Mouse (Mus musculus): Measurements from ENCODE around the gene Oxsr1. TPM values are rescaled to one million over a fixed set of nuclear protein-coding genes. Genes with fewer than 3 reads are reported as not detected.
"Not testable (repeated sequence)": the region's sequence is repeated elsewhere in the genome, so short reads cannot be mapped to it uniquely, and the experiment has no call there.

The Oxsr1 gene
- polyA plus RNA-seq, 1 experiment from 2014 or later = 4.8 TPM

DNA sequence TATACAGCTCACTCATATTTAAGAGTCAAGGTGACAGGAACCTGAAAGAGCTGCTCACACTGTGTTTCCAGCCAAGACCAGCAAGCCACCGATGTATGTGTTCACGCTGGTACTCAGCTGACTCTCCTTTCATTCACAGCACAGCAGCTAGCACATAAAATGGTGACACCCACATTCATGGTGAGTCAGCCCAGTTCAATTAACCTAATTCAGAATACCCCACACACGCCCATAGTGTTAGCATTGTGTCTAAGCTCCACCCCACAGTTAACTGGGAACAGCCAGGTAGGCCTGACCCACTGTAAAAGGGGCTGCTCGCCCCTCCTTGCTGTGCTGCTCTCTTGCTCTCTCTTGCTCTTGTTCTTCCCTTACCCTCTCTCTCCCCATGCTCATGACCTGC, 50.7 kb downstream of the Oxsr1 start:
- 73% methylated on average over 4 of the region's 4 CpGs for WGBS (ENCODE audit: insufficient replicate concordance)
- no peak for ATAC-seq (ENCODE audit: insufficient read depth)
- no peak overlapping the region for H3K9ac ChIP-seq
- H3K27ac ChIP-seq (replicated peaks) = no peak overlapping the region
- H3K27me3 ChIP-seq = no peaks in the 10 kb centered on the region
- no peaks in the 10 kb centered on the region for H3K4me1 ChIP-seq (replicated peaks)
- no peak overlapping the region for H3K4me3 ChIP-seq (replicated peaks)
- H3K36me3 ChIP-seq (replicated peaks) = peaks cover 27% of the 10 kb centered on the region
- H3K9me3 ChIP-seq (replicated peaks) = no peaks in the 10 kb centered on the region
- no peak overlapping the region for H3K4me2 ChIP-seq

DNA sequence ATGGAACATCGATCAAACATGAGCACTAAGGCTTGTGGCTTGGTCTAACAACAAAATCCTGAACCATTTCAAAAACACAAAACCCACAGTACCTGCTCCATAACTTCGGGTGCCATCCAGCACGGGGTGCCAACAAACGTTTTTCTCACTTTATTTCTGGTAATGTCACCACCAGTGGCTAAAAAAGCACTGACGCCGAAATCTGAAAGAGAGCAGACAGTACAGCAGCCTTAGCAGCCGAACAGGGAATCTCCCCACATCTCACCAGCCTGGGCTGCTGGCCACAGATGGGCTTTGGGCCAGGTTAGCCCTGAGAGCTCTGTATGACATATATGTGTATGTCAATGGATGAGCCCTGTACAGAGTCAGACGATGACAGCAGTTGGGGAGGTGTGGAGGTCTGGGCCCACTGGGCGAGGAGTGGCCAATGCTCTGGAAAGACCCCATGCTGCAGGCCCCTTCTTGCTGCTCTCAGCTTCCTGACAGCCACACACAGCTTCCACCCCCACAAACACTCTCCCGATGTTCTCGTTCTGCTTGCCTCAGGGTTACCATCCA, 53.6 kb downstream of the Oxsr1 start:
- no peak overlapping the region for H3K4me2 ChIP-seq
- no peak overlapping the region for H3K27ac ChIP-seq (replicated peaks)
- peaks cover 45% of the 10 kb centered on the region for H3K36me3 ChIP-seq (replicated peaks)
- WGBS (ENCODE audit: insufficient replicate concordance) = 82% methylated on average over 11 of the region's 11 CpGs
- H3K4me3 ChIP-seq (replicated peaks) = no peak overlapping the region
- H3K4me1 ChIP-seq (replicated peaks) = no peaks in the 10 kb centered on the region
- no peaks in the 10 kb centered on the region for H3K27me3 ChIP-seq
- H3K9me3 ChIP-seq (replicated peaks) = no peaks in the 10 kb centered on the region
- no peak for ATAC-seq (ENCODE audit: insufficient read depth)
- H3K9ac ChIP-seq = no peak overlapping the region

DNA sequence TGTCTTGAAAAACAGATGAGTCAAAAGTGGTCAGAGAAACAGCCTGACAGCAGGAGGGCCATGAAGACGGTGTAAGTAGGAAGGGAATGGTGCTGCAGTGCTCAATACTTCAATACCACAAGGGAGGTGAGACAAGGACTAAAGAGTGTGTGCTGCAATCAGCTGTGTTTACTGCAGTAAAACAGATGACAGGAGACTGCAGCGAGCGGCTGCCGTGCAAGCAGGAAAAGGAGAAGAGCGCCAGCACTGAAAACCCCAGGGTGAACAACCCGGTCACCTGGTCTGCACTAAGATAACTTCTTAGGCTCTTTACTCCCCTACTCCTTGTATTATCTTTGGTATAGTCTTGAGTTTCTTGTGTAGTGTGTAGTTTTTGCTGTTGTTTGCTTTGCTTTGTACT, 54.1 kb downstream of the Oxsr1 start:
- H3K4me1 ChIP-seq (replicated peaks) = no peaks in the 10 kb centered on the region
- H3K4me3 ChIP-seq (replicated peaks) = no peak overlapping the region
- no peaks in the 10 kb centered on the region for H3K27me3 ChIP-seq
- no peaks in the 10 kb centered on the region for H3K9me3 ChIP-seq (replicated peaks)
- H3K36me3 ChIP-seq (replicated peaks) = peaks cover 48% of the 10 kb centered on the region
- H3K9ac ChIP-seq = no peak overlapping the region
- H3K4me2 ChIP-seq = no peak overlapping the region
- H3K27ac ChIP-seq (replicated peaks) = no peak overlapping the region
- WGBS (ENCODE audit: insufficient replicate concordance) = 86% methylated on average over 6 of the region's 6 CpGs
- ATAC-seq (ENCODE audit: insufficient read depth) = no peak

DNA sequence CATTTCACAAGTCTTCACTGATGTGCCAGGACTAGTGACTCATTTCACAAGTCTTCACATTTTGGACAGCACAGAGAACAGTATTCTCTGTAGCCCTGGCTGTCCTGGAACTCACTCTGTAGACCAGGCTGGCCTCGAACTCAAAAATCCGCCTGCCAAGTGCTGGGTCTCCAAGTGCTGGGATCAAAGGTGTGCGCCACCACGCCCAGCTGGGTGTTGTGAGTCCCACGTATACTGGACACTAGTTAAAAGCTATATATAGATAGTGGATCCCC, 56.2 kb downstream of the Oxsr1 start:
- peaks cover 57% of the 10 kb centered on the region for H3K36me3 ChIP-seq (replicated peaks)
- ATAC-seq (ENCODE audit: insufficient read depth); H3K9me3 ChIP-seq (replicated peaks); H3K9ac ChIP-seq; H3K27ac ChIP-seq (replicated peaks); H3K4me1 ChIP-seq (replicated peaks); H3K4me3 ChIP-seq (replicated peaks); H3K4me2 ChIP-seq; H3K27me3 ChIP-seq: not testable (repeated sequence)
- WGBS (ENCODE audit: insufficient replicate concordance) = 82% methylated on average over 5 of the region's 5 CpGs

DNA sequence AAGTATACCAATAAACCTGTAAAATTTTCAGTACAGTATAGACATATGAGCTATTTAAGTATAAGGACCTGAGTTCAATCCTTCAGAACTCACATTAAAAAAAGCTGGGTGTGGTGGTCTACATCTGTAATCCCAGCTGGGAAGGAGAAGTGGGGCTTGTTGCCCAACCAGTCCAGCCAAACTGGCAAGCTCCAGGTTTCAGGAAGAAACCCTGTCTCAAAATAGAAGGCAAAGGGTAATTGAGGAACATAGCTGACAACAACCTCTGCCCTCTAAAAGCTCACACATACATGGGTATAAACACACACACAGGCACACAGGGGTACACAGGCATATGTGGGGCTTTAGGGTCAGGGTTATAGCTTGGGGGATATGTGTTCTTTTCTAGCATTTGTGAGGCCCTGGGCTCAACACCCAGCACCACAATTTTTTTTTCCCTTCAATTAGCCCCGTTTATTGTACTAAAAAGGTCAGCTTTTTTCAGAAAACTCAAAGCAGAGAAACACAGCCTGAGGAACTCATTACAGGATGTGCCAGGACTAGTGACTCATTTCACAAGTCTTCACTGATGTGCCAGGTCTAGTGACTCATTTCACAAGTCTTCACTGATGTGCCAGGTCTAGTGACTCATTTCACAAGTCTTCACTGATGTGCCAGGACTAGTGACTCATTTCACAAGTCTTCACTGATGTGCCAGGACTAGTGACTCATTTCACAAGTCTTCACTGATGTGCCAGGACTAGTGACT, 56.7 kb downstream of the Oxsr1 start:
- H3K36me3 ChIP-seq (replicated peaks) = peaks cover 57% of the 10 kb centered on the region

DNA sequence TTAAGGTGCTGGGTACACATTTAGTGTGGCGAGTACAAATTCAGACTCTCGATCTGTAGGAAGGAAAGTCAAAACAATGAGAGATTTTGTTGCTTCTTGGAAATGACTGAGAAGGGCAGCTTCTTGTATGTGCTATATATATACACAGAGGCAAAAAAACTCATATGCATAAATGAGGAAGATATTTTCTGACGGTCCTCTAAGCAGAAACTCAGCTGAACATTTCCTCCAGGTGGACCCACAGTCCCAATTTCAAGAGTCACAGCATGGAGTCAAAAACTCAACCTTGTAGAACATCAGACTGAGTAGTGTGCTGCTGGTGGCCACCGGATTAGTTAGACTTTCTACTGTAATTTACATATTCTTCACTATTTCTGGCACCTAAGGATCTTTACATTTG, 59.2 kb downstream of the Oxsr1 start:
- WGBS (ENCODE audit: insufficient replicate concordance) = 74% methylated on average over 4 of the region's 4 CpGs
- H3K36me3 ChIP-seq (replicated peaks) = peaks cover 63% of the 10 kb centered on the region

More for the DNA sequence above, 56.7 kb downstream of the Oxsr1 start:
- not testable (repeated sequence) for H3K4me2 ChIP-seq; H3K27ac ChIP-seq (replicated peaks); H3K4me3 ChIP-seq (replicated peaks); H3K9me3 ChIP-seq (replicated peaks); H3K9ac ChIP-seq; H3K27me3 ChIP-seq; H3K4me1 ChIP-seq (replicated peaks); ATAC-seq (ENCODE audit: insufficient read depth)
- 65% methylated on average over 1 of the region's 1 CpGs for WGBS (ENCODE audit: insufficient replicate concordance)

DNA sequence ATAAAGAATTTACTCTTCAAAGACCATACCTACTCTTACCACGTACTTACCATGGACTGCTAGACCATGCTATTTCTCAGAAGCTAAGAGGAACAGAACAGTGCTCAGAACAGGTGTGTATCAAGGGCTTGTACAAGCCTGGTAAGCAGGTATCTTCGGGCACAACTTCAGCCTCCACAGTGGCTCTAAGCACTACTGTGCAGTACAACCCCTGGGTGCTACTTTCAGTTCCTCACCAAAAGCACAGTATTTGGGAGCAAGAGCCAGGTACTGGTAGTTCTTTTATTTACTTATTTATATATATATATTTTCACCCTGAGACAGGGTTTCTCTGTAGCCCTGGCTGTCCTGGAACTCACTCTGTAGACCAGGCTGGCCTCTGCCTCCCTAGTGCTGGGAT, 61.4 kb downstream of the Oxsr1 start:
- no peaks in the 10 kb centered on the region for H3K27me3 ChIP-seq
- WGBS (ENCODE audit: insufficient replicate concordance) = 85% methylated on average over 2 of the region's 2 CpGs
- no peak for ATAC-seq (ENCODE audit: insufficient read depth)
- peaks cover 60% of the 10 kb centered on the region for H3K36me3 ChIP-seq (replicated peaks)
- no peak overlapping the region for H3K4me2 ChIP-seq
- no peaks in the 10 kb centered on the region for H3K9me3 ChIP-seq (replicated peaks)
- H3K27ac ChIP-seq (replicated peaks) = no peak overlapping the region
- H3K4me3 ChIP-seq (replicated peaks) = no peak overlapping the region
- no peaks in the 10 kb centered on the region for H3K4me1 ChIP-seq (replicated peaks)
- H3K9ac ChIP-seq = no peak overlapping the region

More for the DNA sequence above, 59.2 kb downstream of the Oxsr1 start:
- no peaks in the 10 kb centered on the region for H3K27me3 ChIP-seq
- H3K4me1 ChIP-seq (replicated peaks) = no peaks in the 10 kb centered on the region
- no peak overlapping the region for H3K4me3 ChIP-seq (replicated peaks)
- H3K4me2 ChIP-seq = no peak overlapping the region
- H3K9me3 ChIP-seq (replicated peaks) = no peaks in the 10 kb centered on the region
- no peak overlapping the region for H3K27ac ChIP-seq (replicated peaks)
- ATAC-seq (ENCODE audit: insufficient read depth) = no peak
- no peak overlapping the region for H3K9ac ChIP-seq

DNA sequence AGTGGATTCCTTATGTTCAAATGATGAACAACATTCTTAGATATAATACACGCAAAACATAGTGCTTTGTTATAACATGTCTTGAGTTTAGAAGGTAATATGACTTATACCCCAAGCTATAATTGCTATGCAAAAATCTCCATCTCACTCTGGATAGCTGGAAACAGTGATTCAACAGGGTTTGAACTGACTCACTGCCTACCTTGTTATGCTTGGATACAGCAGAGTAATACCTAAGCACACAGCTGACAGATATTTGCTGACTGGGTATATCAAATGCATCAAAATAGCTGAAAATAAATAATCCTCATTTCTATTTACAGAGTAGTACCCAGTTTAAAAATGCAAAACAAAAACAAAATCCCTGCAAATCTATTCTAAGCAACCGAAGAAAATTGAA, 63.4 kb downstream of the Oxsr1 start:
- WGBS (ENCODE audit: insufficient replicate concordance) = 82% methylated on average over 2 of the region's 2 CpGs
- peaks cover 61% of the 10 kb centered on the region for H3K36me3 ChIP-seq (replicated peaks)

DNA sequence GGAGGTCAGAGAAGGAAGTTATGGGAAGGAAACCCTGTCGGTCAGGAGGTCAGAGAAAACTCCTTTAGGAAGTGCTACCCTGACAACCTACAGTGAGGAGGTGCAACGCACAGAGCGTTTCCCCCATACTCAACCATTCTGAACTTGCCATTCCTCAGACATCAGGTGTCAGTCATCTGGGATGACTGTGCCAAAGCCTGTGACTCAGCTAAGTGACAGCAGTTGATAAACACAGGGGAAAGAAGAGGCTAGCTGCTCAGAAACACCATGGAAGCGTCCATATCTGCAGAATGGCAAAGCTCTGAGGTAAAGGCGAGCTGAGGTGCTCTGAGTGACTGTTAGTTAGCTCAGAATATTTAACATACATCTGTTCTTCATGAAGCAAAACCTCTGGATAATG, 64.1 kb downstream of the Oxsr1 start:
- H3K4me2 ChIP-seq = no peak overlapping the region
- 70% methylated on average over 5 of the region's 5 CpGs for WGBS (ENCODE audit: insufficient replicate concordance)
- H3K4me3 ChIP-seq (replicated peaks) = no peak overlapping the region
- H3K4me1 ChIP-seq (replicated peaks) = no peaks in the 10 kb centered on the region
- H3K9ac ChIP-seq = no peak overlapping the region
- no peaks in the 10 kb centered on the region for H3K27me3 ChIP-seq
- H3K36me3 ChIP-seq (replicated peaks) = peaks cover 57% of the 10 kb centered on the region
- no peaks in the 10 kb centered on the region for H3K9me3 ChIP-seq (replicated peaks)
- no peak overlapping the region for H3K27ac ChIP-seq (replicated peaks)
- no peak for ATAC-seq (ENCODE audit: insufficient read depth)

More for the DNA sequence above, 63.4 kb downstream of the Oxsr1 start:
- H3K9ac ChIP-seq = no peak overlapping the region
- H3K4me3 ChIP-seq (replicated peaks) = no peak overlapping the region
- no peak for ATAC-seq (ENCODE audit: insufficient read depth)
- no peak overlapping the region for H3K27ac ChIP-seq (replicated peaks)
- no peak overlapping the region for H3K4me2 ChIP-seq
- H3K4me1 ChIP-seq (replicated peaks) = no peaks in the 10 kb centered on the region
- no peaks in the 10 kb centered on the region for H3K9me3 ChIP-seq (replicated peaks)
- H3K27me3 ChIP-seq = no peaks in the 10 kb centered on the region

DNA sequence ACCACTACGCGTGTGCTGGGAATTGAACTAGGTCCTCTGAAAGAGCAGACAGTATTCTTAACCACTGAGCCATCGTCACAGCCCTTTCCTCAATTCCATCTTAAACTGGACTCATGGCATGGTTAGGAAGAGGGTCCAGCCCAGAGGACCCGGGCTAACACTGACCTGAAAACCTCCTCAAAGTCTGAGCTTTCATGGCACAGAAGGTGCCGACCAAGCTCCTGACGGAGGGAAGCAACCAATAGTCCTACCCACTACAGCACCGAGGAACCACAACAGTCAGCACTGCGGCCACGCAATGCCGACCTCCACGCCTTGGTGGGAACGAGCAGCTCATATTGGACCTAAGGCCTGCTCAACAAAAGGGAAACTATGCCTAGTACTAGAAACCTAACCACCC, 66.1 kb downstream of the Oxsr1 start:
- no peak overlapping the region for H3K9ac ChIP-seq
- no peak for ATAC-seq (ENCODE audit: insufficient read depth)
- no peaks in the 10 kb centered on the region for H3K27me3 ChIP-seq
- no peak overlapping the region for H3K4me3 ChIP-seq (replicated peaks)
- H3K9me3 ChIP-seq (replicated peaks) = no peaks in the 10 kb centered on the region
- peaks cover 53% of the 10 kb centered on the region for H3K36me3 ChIP-seq (replicated peaks)
- no peak overlapping the region for H3K4me2 ChIP-seq
- no peak overlapping the region for H3K27ac ChIP-seq (replicated peaks)
- no peaks in the 10 kb centered on the region for H3K4me1 ChIP-seq (replicated peaks)
- 84% methylated on average over 12 of the region's 12 CpGs for whole genome bisulfite sequencing (ENCODE audit: insufficient replicate concordance)

DNA sequence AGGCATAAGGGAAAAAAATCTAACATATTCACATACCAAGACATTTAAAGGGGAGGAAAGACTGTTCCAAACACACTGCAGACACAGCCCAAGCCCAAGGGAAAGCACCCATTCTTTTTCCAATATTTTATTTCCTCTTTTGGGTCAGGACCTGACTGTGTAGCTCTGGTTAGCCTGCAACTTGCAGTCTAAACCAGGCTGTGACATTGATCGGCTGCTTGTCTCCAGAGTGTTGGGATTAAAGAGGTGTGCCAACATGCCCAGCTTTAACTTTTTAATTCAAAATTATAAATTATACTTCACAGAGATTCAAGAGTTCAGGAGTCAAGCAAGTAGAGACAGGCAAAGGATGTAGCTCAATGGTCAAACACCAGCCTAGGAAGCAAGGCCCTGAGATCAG, 67.1 kb downstream of the Oxsr1 start:
- no peak overlapping the region for H3K4me2 ChIP-seq
- 79% methylated on average over 1 of the region's 1 CpGs for WGBS (ENCODE audit: insufficient replicate concordance)
- H3K27me3 ChIP-seq = no peaks in the 10 kb centered on the region
- no peak overlapping the region for H3K4me3 ChIP-seq (replicated peaks)
- peaks cover 63% of the 10 kb centered on the region for H3K36me3 ChIP-seq (replicated peaks)
- no peaks in the 10 kb centered on the region for H3K4me1 ChIP-seq (replicated peaks)
- no peak for ATAC-seq (ENCODE audit: insufficient read depth)
- no peak overlapping the region for H3K27ac ChIP-seq (replicated peaks)
- H3K9me3 ChIP-seq (replicated peaks) = no peaks in the 10 kb centered on the region
- no peak overlapping the region for H3K9ac ChIP-seq

DNA sequence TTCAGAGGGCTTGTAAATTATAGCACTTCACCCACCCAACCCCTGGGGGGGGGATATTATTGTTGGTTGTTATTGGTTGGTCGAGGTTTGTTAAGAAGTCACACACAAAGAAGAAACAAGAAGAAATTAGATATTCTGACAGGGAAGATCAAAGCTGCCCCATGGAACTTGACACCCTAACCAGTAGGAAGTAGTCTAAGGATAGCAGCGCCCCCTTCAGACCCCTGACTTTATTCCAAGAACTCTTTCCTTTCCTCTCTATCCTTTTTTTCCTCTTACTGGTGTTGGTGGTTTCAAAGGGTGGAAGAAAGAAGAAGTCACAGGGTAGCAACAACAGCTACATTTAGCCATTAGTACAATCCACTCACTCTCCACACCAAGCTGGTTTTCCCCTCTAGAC, 68.0 kb downstream of the Oxsr1 start:
- no peak for ATAC-seq (ENCODE audit: insufficient read depth)
- 72% methylated on average over 2 of the region's 2 CpGs for WGBS (ENCODE audit: insufficient replicate concordance)
- peaks cover 5% of the 10 kb centered on the region; the same call in 1 of the 2 replicates for H3K4me1 ChIP-seq (replicated peaks)
- no peak overlapping the region for H3K9ac ChIP-seq
- H3K4me2 ChIP-seq = no peak overlapping the region
- H3K36me3 ChIP-seq (replicated peaks) = peaks cover 61% of the 10 kb centered on the region
- H3K9me3 ChIP-seq (replicated peaks) = no peaks in the 10 kb centered on the region
- H3K4me3 ChIP-seq (replicated peaks) = no peak overlapping the region
- H3K27ac ChIP-seq (replicated peaks) = no peak overlapping the region
- no peaks in the 10 kb centered on the region for H3K27me3 ChIP-seq

All from liver, embryonic 15.5 days (tissue).